Mouse (Mus musculus): ENCODE data around the gene Cipc. TPM values are rescaled to one million over a fixed set of nuclear protein-coding genes. Genes with fewer than 3 reads are reported as not detected.

Gene Cipc
- total RNA-seq, 1 experiment from 2014 or later, result 23.8 TPM

DNA sequence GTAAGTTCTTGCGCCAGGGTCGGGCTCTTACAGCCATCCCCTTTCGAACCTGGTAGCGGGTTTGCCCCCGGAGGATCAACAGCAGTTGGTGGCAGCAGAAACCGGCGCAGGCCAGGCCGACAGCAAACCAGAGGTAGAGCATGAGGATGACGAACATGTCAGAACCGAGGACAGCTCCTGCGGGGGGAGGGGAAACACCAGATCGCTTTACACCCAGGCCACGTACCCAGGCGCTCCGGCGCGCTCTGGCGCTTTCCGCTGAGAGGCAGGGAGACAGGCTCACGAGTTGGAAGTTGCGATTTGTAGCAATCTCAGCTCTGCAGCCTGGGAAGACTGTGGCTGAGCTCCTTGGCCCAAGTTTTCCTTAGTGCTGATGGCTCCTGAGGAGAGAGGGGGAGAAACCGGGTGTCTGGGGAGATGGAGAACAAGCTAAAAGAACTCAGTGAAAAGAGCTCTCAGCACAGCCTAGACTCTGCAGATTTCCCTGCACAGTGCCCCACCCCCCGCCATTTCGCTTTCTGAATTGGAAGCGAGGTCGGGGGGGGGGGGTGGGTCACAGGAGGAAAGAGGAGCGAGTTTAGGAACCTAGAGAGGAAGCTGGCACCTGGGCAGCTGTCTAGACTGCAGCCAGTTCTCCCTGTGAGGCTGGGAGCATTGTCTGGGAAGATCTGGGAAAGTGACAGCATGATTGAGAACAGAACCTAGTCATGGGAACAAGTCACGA is 36.8 kb downstream of the Cipc start:
- ATAC-seq (replicated peaks; ENCODE audit: low read depth, poor library complexity, severe bottlenecking), result peak; percentile 74

DNA sequence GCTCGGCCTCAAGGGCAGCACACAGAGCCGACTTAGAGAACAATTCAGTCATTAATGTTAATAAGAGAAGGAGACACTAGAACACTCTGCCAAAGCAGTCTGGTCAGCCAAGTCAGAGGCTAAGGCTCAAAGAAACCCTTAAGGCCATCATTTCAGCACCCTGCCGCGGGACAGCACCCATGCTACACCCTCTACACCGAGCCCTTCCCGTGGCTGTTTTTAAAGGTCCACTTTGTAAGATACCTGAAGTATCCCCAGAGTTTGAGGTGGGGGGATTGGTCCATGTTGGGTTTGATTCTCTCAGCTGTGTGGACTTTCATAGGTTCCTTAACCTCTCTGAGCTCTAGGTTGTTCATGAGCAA is 37.3 kb downstream of the Cipc start:
- peak; percentile 69 for ATAC-seq (replicated peaks; ENCODE audit: low read depth, poor library complexity, severe bottlenecking)

DNA sequence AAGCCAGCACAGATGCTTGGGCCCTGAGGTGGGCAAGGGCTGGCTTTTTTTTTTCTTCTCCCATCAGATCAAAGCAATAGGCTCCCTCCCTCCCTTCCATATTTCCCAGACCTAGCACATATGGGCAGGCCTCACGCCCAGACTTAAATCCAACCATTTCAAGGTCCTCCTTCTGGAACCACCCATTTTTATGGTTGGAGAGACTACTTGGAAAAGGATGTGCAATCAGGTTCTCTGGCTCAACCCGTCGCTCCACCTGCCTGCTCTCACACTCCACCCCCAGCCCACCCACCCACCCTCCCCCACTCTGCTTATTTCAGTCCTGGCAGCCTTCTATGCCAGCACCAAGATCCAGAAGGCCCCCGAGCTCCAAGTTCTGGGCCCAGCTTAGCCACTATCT is 39.7 kb downstream of the Cipc start:
- ATAC-seq (replicated peaks; ENCODE audit: low read depth, poor library complexity, severe bottlenecking), result no peak

DNA sequence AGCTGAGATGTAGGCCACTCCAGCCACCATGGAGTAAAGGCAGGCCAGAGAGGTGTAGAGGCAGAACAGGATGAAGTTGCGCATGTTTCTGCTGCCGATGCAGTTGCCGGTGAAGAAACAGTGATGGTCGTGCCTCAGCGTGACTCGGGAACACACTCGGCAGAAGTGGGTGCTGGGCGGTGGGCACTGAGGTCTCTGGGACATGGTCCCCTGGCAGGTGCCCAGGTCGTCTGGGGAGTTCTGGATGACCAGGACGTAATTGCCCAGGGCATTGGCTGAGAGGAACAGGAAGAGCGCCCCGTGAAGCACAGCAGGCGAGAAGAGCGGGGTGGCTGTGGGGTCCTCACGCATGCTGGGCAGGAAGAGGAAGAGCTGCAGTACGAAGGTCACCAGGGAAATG is 41.4 kb downstream of the Cipc start:
- ATAC-seq (replicated peaks; ENCODE audit: low read depth, poor library complexity, severe bottlenecking), result no peak

DNA sequence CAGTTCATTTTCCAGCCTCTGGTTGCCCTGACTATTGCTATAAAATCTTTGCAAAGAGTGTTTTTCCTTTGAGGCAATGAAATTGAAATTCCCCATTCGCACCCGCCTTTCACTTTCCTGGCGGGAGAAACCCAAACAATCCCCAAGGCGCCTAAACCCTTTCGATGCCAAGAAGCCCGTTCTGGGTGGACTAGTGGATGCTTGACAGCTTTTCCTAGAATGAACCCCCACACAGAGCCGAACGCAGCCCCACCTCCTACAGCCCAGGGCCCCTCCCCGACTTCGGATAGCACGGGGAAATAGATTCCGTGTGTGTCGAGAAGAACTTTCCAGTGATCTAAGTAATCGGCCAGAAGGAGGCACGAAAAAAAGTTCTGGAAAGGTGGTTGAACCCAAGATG is 42.5 kb downstream of the Cipc start:
- ATAC-seq (replicated peaks; ENCODE audit: low read depth, poor library complexity, severe bottlenecking), result no peak

DNA sequence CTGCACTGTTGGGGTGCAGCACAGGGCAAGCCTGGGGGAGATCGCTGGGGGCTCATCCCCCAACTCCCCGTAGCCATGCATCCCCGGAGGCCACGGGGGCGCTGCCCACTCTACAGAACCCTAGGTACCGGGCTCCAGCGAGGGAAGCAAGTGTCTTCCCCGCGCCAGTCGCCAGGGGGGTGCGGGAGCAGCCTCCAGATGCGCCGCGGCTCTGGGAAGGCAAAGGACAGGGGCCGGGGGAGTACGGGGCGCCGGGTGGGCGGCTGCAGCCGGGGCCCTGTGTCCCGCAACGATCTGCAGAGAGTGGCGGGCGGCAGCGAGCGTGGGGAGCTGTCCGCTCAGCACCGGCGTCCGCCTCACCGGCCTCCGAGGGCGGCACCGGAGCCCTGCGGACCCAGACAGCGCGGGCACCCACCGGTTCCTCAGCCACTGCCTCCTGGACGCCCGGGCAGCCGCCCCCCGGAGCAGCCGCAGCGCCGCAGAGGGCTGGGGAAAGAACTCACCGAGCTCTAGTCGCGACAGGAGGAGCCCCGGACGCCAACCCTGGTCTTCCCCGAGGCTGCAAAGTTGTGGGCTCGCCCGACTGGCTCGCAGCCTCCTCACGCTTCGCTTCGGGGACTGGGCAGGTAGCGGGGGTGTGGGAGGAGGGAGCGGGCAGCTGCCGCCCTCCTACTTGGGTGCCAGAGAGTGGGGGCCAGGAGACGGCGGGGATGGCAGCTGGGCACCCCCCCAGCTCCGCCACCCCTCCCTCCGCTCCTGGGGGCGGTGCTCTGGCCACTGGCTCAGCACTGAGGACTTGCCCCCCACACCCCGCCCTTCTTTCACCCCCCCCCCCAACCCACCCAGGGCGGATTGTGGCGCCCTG is 43.3 kb downstream of the Cipc start, which contains the start of gene Zdhhc22:
TSS of gene Zdhhc22 (minus strand) at position 541 of the 865 bp plus-strand sequence.
- peak; percentile 72 for ATAC-seq (replicated peaks; ENCODE audit: low read depth, poor library complexity, severe bottlenecking)

DNA sequence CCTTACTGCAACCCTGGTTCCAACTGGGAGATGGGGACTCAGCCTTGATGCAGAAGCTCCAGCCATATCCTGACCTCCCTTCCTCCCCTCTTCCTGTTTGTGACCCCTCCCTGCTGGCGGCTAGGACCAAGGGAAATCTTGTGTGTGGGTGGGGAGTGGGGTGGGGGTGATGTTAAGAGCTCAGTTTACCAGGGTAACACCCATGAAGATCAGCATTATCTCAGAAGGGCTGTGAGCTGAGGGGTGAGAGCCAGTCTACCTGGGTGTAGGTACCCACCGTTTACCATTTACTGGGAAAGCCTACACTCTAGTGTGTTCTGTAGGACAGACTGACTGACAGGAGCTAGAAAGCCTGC is 43.9 kb downstream of the Cipc start:
- no peak for ATAC-seq (replicated peaks; ENCODE audit: low read depth, poor library complexity, severe bottlenecking)

DNA sequence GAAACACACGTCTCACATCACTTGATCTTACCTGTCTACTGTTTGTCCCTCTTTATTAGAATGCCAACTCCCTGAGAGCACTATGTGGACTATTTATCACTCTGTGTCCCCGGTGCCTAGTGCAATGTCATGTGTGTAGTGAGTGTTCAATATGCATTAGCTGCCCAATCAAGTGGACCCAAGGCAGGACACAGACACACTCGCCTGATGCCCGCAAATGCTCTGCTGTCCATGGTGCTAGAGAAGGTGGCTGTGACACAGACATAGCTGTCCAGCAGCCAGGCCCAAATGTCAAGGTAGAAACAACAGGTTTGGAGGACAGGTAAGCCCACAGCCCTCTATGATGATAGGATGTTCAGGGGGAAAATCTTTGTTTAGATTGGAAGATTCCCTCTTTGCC is 47.3 kb downstream of the Cipc start:
- ATAC-seq (replicated peaks; ENCODE audit: low read depth, poor library complexity, severe bottlenecking), result 0 out of 2 replicates have a peak, but pooled peaks have one; percentile 27

DNA sequence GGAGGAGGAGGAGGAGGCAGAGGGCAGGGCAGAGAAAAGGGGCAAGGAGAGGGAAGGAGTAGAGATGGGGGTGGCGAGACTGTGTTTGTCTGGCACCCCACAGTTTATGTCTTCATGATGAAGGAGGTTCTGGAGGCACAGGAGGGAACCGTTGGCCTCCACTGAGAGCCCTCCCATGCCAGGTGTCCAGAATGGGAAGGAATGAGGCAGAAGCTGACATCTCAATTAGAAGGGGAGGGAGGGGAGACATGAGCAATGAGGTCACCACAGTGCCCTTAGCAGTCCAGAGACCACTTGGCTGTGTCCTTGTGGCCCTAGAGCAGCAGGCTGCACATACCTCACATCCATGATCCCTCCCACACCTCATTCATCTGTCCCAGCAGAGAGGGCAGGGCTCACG is 47.9 kb downstream of the Cipc start:
- ATAC-seq (replicated peaks; ENCODE audit: low read depth, poor library complexity, severe bottlenecking), result no peak

DNA sequence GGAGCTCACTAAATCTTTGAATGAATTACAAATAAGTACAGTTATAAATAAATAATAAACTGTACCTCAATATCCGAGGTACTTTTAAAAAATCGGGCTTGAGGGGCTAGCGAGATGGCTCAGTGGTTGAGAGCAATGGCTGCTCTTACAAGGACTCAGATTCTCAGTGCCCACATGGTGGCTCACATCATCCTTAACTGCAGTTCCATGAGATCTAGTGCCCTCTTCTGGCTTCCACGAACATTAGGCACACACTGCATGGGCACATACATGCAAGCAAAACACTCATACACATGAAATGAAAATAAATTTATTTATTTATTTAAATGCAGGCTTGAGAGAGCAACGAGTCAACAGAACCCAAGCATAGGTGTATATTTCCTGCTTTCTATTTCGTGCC is 49.1 kb downstream of the Cipc start:
- ATAC-seq (replicated peaks; ENCODE audit: low read depth, poor library complexity, severe bottlenecking), result no peak

DNA sequence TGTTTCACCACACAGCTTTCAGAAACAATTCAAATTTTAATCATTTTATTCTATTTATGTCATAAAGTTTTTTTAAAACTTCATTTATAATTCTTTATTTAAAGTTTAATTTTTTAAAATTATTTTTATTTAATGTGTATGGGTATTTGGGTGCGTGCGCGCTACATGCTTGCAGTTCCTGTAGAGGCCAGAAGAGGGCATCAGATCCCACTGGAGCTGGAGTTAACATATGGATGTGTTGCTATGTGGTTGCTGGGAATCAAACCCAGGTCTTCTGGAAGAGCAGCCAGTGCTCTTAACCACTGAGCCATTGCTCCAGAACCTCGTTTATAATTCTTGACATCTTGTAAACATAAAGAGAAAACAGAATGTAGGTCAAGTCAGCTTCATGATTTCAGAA is 51.9 kb downstream of the Cipc start:
- ATAC-seq (replicated peaks; ENCODE audit: low read depth, poor library complexity, severe bottlenecking), result no peak

DNA sequence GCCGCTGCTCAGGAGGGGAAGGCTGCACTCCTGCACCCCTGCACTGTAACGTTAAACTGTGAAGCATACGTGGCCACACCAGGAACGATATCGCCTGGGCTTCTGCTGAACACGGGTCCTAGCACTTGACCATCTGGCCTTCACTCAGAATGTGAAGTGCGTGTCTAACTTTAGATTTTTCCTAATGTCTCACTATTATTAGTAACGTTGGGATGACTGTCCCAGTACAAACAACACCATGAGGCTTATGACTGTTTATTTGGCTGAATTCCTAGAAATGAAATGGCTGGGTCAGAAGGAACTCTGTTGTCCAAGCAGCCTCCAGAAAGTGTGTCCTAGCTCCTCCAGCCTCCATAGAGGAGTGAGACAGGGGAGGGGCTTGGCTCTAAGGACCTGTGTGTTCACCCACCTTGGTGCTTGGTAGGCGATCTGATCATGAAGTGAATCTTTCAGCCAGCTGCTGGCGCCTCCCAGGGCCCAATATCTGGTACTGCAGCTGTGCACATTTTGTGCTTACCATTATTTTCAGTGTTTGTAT is 52.5 kb downstream of the Cipc start:
- no peak for ATAC-seq (replicated peaks; ENCODE audit: low read depth, poor library complexity, severe bottlenecking)

DNA sequence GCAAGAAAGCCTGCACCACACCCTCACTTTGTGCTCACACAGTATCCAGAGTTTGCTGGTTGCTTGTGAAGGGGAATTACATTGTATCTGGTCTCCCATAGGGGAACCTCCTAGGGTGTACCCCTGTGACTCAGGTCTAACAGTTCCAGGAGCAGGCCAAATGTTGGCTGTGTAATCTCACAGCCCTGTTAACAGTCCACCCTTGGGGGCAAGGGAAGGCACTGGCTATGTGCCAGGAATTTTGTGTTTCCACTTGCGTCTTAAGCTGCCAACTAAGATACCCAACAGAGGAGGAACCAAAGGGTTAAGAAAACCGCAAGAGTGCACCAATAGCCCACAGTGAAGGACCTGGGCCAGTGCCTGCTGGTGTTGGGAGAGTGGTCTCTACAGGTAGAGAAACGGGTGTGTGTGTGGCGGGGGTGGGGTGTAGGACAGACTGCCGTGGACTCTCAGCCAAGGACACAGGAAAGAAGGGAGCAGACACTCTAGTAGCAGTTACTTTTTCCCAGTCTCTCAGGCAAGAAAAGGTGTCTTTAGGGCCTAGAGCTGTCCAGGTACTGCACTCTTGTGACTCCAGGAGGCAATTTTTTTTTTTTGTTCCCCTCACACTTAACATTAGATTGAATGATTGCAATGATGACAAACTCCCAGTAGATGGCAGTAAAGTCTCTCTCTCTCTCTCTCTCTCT is 53.5 kb downstream of the Cipc start:
- peak; percentile 45; the same call in 1 of the 2 replicates for ATAC-seq (replicated peaks; ENCODE audit: low read depth, poor library complexity, severe bottlenecking)

DNA sequence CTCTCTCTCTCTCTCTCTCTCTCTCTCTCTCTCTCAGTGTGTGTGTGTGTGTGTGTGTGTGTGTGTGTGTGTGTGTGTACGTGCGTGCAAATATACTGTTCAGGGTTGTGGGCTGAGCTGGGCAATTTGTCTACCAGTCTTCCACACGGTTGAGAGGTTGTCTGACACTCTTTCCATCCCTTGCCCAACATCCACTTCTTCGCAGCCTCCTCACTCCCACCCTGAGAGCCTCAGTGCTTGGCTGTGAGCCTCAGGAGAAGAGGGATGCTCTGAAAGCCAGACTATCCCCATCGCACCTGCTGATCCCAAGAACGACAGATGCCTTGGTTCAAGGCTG is 54.0 kb downstream of the Cipc start:
- ATAC-seq (replicated peaks; ENCODE audit: low read depth, poor library complexity, severe bottlenecking), result no peak

DNA sequence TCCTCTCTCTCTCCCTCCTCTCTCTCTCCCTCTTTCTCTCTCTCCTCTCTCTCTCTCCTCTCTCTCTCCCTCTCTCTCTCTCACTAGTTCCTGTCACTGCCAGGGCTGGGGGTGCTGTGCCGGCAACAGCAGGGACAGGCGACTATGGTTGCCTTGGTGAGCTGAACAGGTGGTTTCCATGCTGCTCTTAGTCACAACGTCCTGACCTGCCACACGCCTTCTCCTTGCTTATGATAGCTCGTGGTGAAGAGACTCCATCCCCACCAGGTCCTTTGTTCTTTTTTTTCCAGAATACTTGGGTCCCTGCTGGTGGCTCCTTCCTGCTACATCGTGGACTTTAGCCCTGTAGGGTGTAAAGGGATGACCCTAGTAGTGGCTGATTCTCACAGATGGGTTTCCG is 55.4 kb downstream of the Cipc start:
- no peak for ATAC-seq (replicated peaks; ENCODE audit: low read depth, poor library complexity, severe bottlenecking)

DNA sequence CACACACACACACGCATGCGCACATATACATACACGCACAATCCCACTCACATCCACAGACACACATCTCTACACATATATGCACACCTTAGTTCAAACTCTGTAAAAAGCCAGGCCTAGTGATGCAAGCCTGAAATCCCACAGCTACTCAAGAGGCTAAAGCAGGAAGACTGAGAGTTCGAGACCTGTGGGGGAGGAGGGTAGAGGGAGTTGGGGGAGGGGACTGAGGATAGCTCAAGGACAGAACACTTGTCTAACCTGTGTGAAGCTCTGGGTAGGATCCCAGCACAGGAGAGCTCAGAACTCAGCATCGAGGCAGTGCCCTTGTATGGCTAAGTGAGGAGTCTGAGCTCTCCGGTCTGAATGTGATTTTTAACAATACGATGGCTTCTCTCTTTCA is 56.0 kb downstream of the Cipc start:
- no peak for ATAC-seq (replicated peaks; ENCODE audit: low read depth, poor library complexity, severe bottlenecking)

DNA sequence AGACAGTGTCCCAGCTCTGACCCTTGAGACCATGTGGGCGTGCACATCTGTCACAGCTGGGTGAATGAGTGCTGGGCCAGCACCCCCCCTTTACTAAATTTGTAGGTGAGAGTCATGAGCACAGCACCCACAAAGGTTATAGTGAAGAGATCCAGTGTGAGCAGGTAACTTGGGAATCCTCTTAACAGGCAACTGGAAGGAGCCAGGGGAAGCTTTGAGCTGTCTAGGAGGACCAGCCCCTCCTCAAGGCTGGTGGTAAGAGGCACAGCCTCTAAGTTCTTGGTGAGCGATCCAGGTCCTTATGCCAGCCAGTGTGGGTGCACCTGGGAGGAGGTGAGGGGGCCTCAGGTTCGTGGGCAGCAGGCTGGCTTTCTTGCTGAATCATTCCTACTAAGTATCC is 56.8 kb downstream of the Cipc start:
- no peak for ATAC-seq (replicated peaks; ENCODE audit: low read depth, poor library complexity, severe bottlenecking)

DNA sequence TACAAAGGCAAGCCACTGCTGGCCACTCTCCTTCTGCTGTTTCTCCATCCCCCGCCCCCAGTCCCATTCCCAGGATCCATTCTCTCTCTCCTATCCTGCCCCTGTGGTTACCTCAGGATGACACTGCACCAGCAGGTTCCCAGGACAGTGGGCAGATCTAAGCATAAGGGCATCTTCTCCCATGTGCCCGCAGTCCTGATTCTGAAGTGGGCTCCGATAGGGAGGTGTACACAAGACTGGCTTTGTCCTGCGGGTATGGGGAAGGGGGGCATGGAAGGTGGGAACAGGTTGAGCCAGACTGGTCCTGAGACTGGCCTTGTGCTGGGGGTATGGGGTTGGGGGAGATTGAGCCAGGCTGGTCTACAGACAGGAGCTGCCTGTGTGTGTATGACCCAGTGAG is 57.8 kb downstream of the Cipc start:
- ATAC-seq (replicated peaks; ENCODE audit: low read depth, poor library complexity, severe bottlenecking), result no peak

Measured in common myeloid progenitor, adult 5-6 weeks (primary cell).